Mouse (Mus musculus) kidney, adult 2 months (tissue): ENCODE results near the gene Vamp9.

Source experiments
- CTCF ChIP-seq: fragments of 200-500 bp; conservative IDR thresholded peaks from 2 replicates; pipeline ENCODE4 v1.5.1; 2011; ENCODE audit warnings: low read depth, mild to moderate bottlenecking, control low read depth, low read length, moderate library complexity, mixed read lengths; ENCODE audit not compliant: insufficient read depth, insufficient read length
- POLR2A ChIP-seq: fragments of 200-500 bp; IDR thresholded peaks from one replicate; pipeline ENCODE4 v1.6.1; 2011; ENCODE audit warnings: low read depth, low read length, control low read depth

- TF ChIP-seq CTCF = no peak
- TF ChIP-seq POLR2A = no peak
Measured at GRCm38 (mm10) chr5:99994680-99995079, 88.6 kb downstream of the Vamp9 start.
